Mouse (Mus musculus) subcutaneous adipose tissue, adult 2 months (tissue): ENCODE data around the gene Kif13a. TPM values are rescaled to one million over a fixed set of nuclear protein-coding genes. Genes with fewer than 3 reads are reported as not detected.

ENCODE experiments used
- polyA plus RNA-seq: library from polyadenylated mRNA; depleted of rRNA; stranded (reverse); fragments of >200 nt; gene quantifications from 2 replicates; pipeline ENCODE4 v1.2.3, GENCODE M21; 2012; ENCODE audit warnings: low replicate concordance; rRNA removed

The Kif13a gene
- polyA plus RNA-seq: 31.3 and 32.9 TPM in 2 replicates

GRCm38 (mm10) chr13:46929719-46930658 is at the start of gene Kif13a:
TSS of gene Kif13a (minus strand) at chr13:46929867.

DNA sequence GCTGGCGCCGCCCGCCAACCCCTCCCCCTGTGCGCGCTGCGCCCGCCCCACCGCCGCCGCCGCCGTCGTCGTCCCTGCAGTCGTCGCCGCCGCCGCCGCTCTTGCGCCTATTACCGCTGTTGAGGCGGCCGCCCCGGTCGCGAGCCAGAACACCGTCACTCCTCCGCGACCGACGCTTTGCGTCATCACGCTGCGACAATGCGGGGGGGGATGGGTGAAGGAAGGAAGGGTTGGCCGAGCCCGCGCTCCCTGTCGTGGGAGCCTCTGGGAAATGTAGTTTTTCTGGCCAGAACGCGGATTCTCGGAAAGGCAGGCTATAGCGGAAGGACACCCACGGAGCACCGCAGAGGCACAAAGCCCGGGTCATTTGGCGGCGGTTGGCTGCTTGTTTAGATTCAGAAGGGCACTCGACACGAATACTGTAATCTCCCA is 201.8 kb downstream of the Kif13a start, which contains the start of gene Nup153:
Gene Nup153, minus strand, starts transcription at position 104 of the 432 bp plus-strand sequence.

Other genes starting within 250 kb of the Kif13a start
- 45.1 and 97.1 TPM in 2 replicates for gene Nup153, start 201.9 kb downstream of the Kif13a start, polyA plus RNA-seq
- gene Nhlrc1, start 85.0 kb upstream of the Kif13a start, polyA plus RNA-seq: 2.9 and 4.1 TPM in 2 replicates
- 7.9 and 10.7 TPM in 2 replicates for gene Kdm1b, start 113.6 kb upstream of the Kif13a start, polyA plus RNA-seq
- 6.3 and 14.1 TPM in 2 replicates for gene Tpmt, start 114.9 kb upstream of the Kif13a start, polyA plus RNA-seq
- gene Dek, start 176.3 kb upstream of the Kif13a start, polyA plus RNA-seq: 5.2 and 15.5 TPM in 2 replicates
- 12.0 and 18.4 TPM in 2 replicates for gene Rnf144b, start 192.8 kb upstream of the Kif13a start, polyA plus RNA-seq